Mouse (Mus musculus) brain, embryonic 14.5 days (tissue): ENCODE measurements around the gene Nfkbia.

Source experiments
- CTCF ChIP-seq: fragments of 200-500 bp; IDR thresholded peaks from 2 replicates; pipeline ENCODE4 v1.5.1; 2012; ENCODE audit warnings: inconsistent platforms, mild to moderate bottlenecking, moderate library complexity, borderline replicate concordance; ENCODE audit not compliant: insufficient read depth, insufficient read length; ENCODE audit errors: extremely low read depth
- POLR2A ChIP-seq: fragments of 200-500 bp; IDR thresholded peaks from 2 replicates; pipeline ENCODE4 v1.6.1; 2012; ENCODE audit warnings: mild to moderate bottlenecking, inconsistent platforms, borderline replicate concordance; ENCODE audit not compliant: poor library complexity, insufficient read depth, insufficient read length, severe bottlenecking; ENCODE audit errors: extremely low read depth

GRCm38 (mm10) chr12:55470442-55470841 lies 22.0 kb downstream of the Nfkbia start:
- TF ChIP-seq POLR2A, result no peak
- no peak for TF ChIP-seq CTCF
